Mouse (Mus musculus) C2C12 (cell line): ENCODE data around the gene Gm17359.

Experiments
- CTCF ChIP-seq: IDR thresholded peaks from one replicate; pipeline ENCODE4 v1.5.1; 2011; ENCODE audit not compliant: control insufficient read depth, insufficient read depth, insufficient read length
- MAX ChIP-seq: IDR thresholded peaks from one replicate; pipeline ENCODE4 v1.6.1; 2011; ENCODE audit warnings: mild to moderate bottlenecking, control low read depth
- USF1 ChIP-seq: IDR thresholded peaks from one replicate; pipeline ENCODE4 v1.6.1; 2011; ENCODE audit warnings: low read depth, mild to moderate bottlenecking, control low read depth, moderate library complexity

DNA sequence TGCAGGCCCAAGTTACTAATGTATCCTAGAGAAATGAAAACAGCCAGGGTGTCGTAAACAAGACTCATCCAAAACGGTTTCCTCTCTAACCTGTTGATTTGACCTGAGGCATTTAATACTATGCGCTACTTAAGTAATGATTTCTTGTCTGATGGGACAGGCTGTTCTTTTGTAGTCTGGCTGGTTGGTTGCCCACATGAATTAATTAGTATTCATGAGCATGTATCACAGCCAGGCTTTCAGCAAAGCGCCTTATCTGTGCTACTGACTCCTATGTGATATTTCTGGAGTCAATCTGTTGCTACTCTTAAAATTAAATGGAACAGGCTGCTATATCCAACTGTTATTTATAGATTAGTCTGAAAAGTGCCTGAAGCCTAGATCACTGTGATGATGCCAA is 138.4 kb downstream of the Gm17359 start:
- TF ChIP-seq CTCF = no peak
- TF ChIP-seq MAX = no peak
- TF ChIP-seq USF1 = no peak
